ENCODE assay signal across 25 mouse cellular contexts in the genomic region with DNA sequence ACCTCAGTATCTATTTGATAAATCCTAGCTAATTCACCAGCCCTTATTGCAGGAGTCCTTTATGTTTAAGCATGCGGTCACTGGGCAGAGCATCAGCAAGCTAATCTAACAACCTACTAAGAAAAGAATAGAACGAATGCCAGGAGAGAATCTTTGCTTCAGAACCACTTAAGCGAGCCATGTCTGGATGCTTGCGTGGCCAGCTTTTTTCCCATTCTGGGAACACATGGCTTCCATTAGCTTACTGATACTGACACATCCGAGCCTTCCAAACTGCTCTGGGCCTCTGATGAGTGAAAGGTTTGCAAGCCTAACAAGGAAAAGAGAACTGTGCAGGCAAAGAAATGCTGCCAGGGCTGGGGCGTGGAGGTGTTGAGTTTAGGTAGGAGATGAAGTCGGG.
DNase-seq lines count a peak whose midpoint lies in the region; ATAC-seq lines count a peak whose summit lies in the region.
"Had no signal": no experiment of that assay in that cellular context is flagged by ENCODE, and none has a peak within 500 bp of the region (broad histone marks: within the 10 kb centered on the region; RNA-seq: fewer than 3 reads in every experiment).

No protein-coding gene starts in this region.

- H3K36me3 ChIP-seq in midbrain, embryonic 11.5 days (ENCODE audit: control insufficient read depth, insufficient read depth, low read length): no peaks in the 10 kb centered on the region
- no peaks in the 10 kb centered on the region for H3K36me3 ChIP-seq in midbrain, embryonic 16.5 days (ENCODE audit: control insufficient read depth, insufficient read depth, low read length)
- H3K36me3 ChIP-seq in embryonic facial prominence, embryonic 11.5 days (replicated peaks; ENCODE audit: control insufficient read depth, insufficient read depth, low read depth, low read length): no peaks in the 10 kb centered on the region
- H3K36me3 ChIP-seq in neural tube, embryonic 15.5 days: no peaks in the 10 kb centered on the region
- H3K36me3 ChIP-seq: embryonic facial prominence, embryonic 13.5 days; forebrain, embryonic 15.5 days; heart, embryonic 10.5 days; heart, embryonic 13.5 days had no signal

- H3K4me1 ChIP-seq in midbrain, embryonic 11.5 days (ENCODE audit: control insufficient read depth, insufficient read depth, low read length): no peaks in the 10 kb centered on the region
- H3K4me1 ChIP-seq in midbrain, embryonic 16.5 days (ENCODE audit: control insufficient read depth, insufficient read depth, low read length): no peaks in the 10 kb centered on the region
- H3K4me1 ChIP-seq in embryonic facial prominence, embryonic 11.5 days (ENCODE audit: control insufficient read depth, insufficient read depth, low read length): no peaks in the 10 kb centered on the region
- no peaks in the 10 kb centered on the region for H3K4me1 ChIP-seq in neural tube, embryonic 15.5 days
- H3K4me1 ChIP-seq: heart, embryonic 10.5 days had no signal

- H3K27me3 ChIP-seq in midbrain, embryonic 11.5 days (ENCODE audit: control insufficient read depth, insufficient read depth, low read length): no peaks in the 10 kb centered on the region
- H3K27me3 ChIP-seq in midbrain, embryonic 16.5 days (ENCODE audit: control insufficient read depth, insufficient read depth, low read depth, low read length): no peaks in the 10 kb centered on the region
- H3K27me3 ChIP-seq in embryonic facial prominence, embryonic 11.5 days (ENCODE audit: control insufficient read depth, insufficient read depth, low read length): no peaks in the 10 kb centered on the region
- no peaks in the 10 kb centered on the region for H3K27me3 ChIP-seq in neural tube, embryonic 15.5 days (replicated peaks)
- H3K27me3 ChIP-seq: forebrain, embryonic 15.5 days; heart, embryonic 13.5 days had no signal

- no peak overlapping the region for H3K27ac ChIP-seq in midbrain, embryonic 11.5 days (ENCODE audit: low read depth, low read length)
- no peak overlapping the region for H3K27ac ChIP-seq in midbrain, embryonic 16.5 days (ENCODE audit: low read length)
- H3K27ac ChIP-seq in embryonic facial prominence, embryonic 11.5 days (replicated peaks; ENCODE audit: low read depth, low read length): no peak overlapping the region
- no peak overlapping the region for H3K27ac ChIP-seq in neural tube, embryonic 15.5 days (replicated peaks)
- H3K27ac ChIP-seq: embryonic facial prominence, embryonic 13.5 days; forebrain, embryonic 15.5 days; heart, adult 2 months; heart, embryonic 10.5 days; hindbrain, embryonic 14.5 days; hindbrain, postnatal 0 days had no signal

- 85% methylated on average over 7 of the region's 7 CpGs for WGBS in midbrain, embryonic 11.5 days
- WGBS in midbrain, embryonic 16.5 days: 88% methylated on average over 7 of the region's 7 CpGs
- 49% methylated on average over 7 of the region's 7 CpGs for WGBS in embryonic facial prominence, embryonic 11.5 days
- WGBS in neural tube, embryonic 15.5 days: 96% methylated on average over 7 of the region's 7 CpGs

- DNase-seq in embryo, embryonic 10 days (ENCODE audit: low spot score): peak; percentile 25
- no peak for DNase-seq in embryo, embryonic 9.5 days (ENCODE audit: extremely low spot score)
- peak; percentile 73 for DNase-seq in midbrain, embryonic 11.5 days (ENCODE audit: low spot score, missing footprints)
- peak; percentile 52 for DNase-seq in embryonic facial prominence, embryonic 11.5 days (ENCODE audit: low spot score)
- DNase-seq in layer of hippocampus, adult 8-10 months (ENCODE audit: low spot score in 2 of 2): no peak
- DNase-seq: adrenal gland, postnatal 14 days; cerebellum, adult 11 months; cerebellum, adult 2 months; cerebellum, postnatal 10 days; cerebellum, postnatal 36 days; gastrocnemius, postnatal 36 days; heart, adult 2 months; heart, postnatal 14 days; heart, postnatal 4 days had no signal

- no peak overlapping the region for H3K9ac ChIP-seq in midbrain, embryonic 11.5 days (ENCODE audit: low read length)
- H3K9ac ChIP-seq in midbrain, embryonic 16.5 days (ENCODE audit: low read depth, low read length): no peak overlapping the region
- no peak overlapping the region for H3K9ac ChIP-seq in embryonic facial prominence, embryonic 11.5 days (replicated peaks; ENCODE audit: low read length)
- no peak overlapping the region for H3K9ac ChIP-seq in neural tube, embryonic 15.5 days (replicated peaks)
- H3K9ac ChIP-seq: embryonic facial prominence, embryonic 13.5 days; forebrain, embryonic 15.5 days; heart, embryonic 13.5 days; hindbrain, embryonic 14.5 days had no signal

- no peak for ATAC-seq in midbrain, embryonic 11.5 days (ENCODE audit: low FRiP score)
- ATAC-seq in midbrain, embryonic 16.5 days: no peak
- no peak for ATAC-seq in embryonic facial prominence, embryonic 11.5 days (replicated peaks; ENCODE audit: insufficient number of reproducible peaks, low FRiP score, low TSS enrichment, low read depth)
- no peak for ATAC-seq in neural tube, embryonic 15.5 days (ENCODE audit: low FRiP score)
- ATAC-seq: forebrain, embryonic 15.5 days; hindbrain, postnatal 0 days; inflammation-experienced regulatory T-cells, adult 6 months; intestine, embryonic 16.5 days; Patski had no signal

- H3K4me2 ChIP-seq in midbrain, embryonic 11.5 days: no peak overlapping the region
- H3K4me2 ChIP-seq in midbrain, embryonic 16.5 days (ENCODE audit: low read length): no peak overlapping the region
- no peak overlapping the region for H3K4me2 ChIP-seq in embryonic facial prominence, embryonic 11.5 days (ENCODE audit: low read depth, low read length)
- no peak overlapping the region for H3K4me2 ChIP-seq in neural tube, embryonic 15.5 days
- H3K4me2 ChIP-seq: embryonic facial prominence, embryonic 13.5 days; forebrain, embryonic 15.5 days; heart, embryonic 13.5 days; hindbrain, embryonic 14.5 days had no signal

- H3K9me3 ChIP-seq in midbrain, embryonic 11.5 days (ENCODE audit: control insufficient read depth, low read length): no peaks in the 10 kb centered on the region
- no peaks in the 10 kb centered on the region for H3K9me3 ChIP-seq in midbrain, embryonic 16.5 days (replicated peaks; ENCODE audit: control insufficient read depth, low read length, poor library complexity, severe bottlenecking)
- no peaks in the 10 kb centered on the region for H3K9me3 ChIP-seq in embryonic facial prominence, embryonic 11.5 days (replicated peaks; ENCODE audit: control insufficient read depth, low read length)
- no peaks in the 10 kb centered on the region for H3K9me3 ChIP-seq in neural tube, embryonic 15.5 days (replicated peaks)
- H3K9me3 ChIP-seq: embryonic facial prominence, embryonic 13.5 days; forebrain, embryonic 15.5 days; heart, embryonic 10.5 days; heart, embryonic 13.5 days had no signal

- H3K4me3 ChIP-seq in midbrain, embryonic 11.5 days (ENCODE audit: low read depth, low read length): no peak overlapping the region
- H3K4me3 ChIP-seq in midbrain, embryonic 16.5 days (ENCODE audit: low read depth, low read length): no peak overlapping the region
- H3K4me3 ChIP-seq in embryonic facial prominence, embryonic 11.5 days (ENCODE audit: low read depth, low read length): no peak overlapping the region
- no peak overlapping the region for H3K4me3 ChIP-seq in neural tube, embryonic 15.5 days (replicated peaks)
- H3K4me3 ChIP-seq: embryonic facial prominence, embryonic 13.5 days; forebrain, embryonic 15.5 days; heart, adult 2 months; heart, embryonic 10.5 days; heart, embryonic 13.5 days had no signal

Comparison
In these comparisons a context has a peak if more than half of its experiments do, and no peak if none do; other contexts are left out.
1. DNase-seq: peak in embryo, embryonic 10 days (single experiment), midbrain, embryonic 11.5 days (single experiment) and embryonic facial prominence, embryonic 11.5 days (single experiment); none in embryo, embryonic 9.5 days (single experiment) and layer of hippocampus, adult 8-10 months (0 of 2).